Mouse (Mus musculus) hindbrain, embryonic 15.5 days (tissue): ENCODE data around the gene Cxcr5. TPM values are rescaled to one million over a fixed set of nuclear protein-coding genes. Genes with fewer than 3 reads are reported as not detected.

Source experiments
- ATAC-seq: fragments of 200-750 bp; cut with Nextera tagmentation; 2 replicates; pipeline ENCODE4 v1.8.0; 2017; ENCODE audit warnings: low read depth, moderate number of reproducible peaks, moderate TSS enrichment; ENCODE audit not compliant: low FRiP score
- H3K27ac ChIP-seq: fragments of 300-500 bp; sonication (generic); replicated peaks from 2 replicates; pipeline ENCODE4 v1.5.1; 2015; ENCODE audit warnings: mild to moderate bottlenecking, inconsistent platforms
- H3K27me3 ChIP-seq: fragments of 300-500 bp; sonication (generic); 2 replicates; pipeline ENCODE4 v1.6.1; 2015; ENCODE audit warnings: control low read depth, inconsistent platforms
- H3K36me3 ChIP-seq: fragments of 300-500 bp; sonication (generic); 2 replicates; pipeline ENCODE4 v1.6.1; 2015; ENCODE audit warnings: control low read depth, inconsistent platforms
- H3K4me1 ChIP-seq: fragments of 300-500 bp; sonication (generic); replicated peaks from 2 replicates; pipeline ENCODE4 v1.6.1; 2015; ENCODE audit warnings: control low read depth, inconsistent platforms
- H3K4me2 ChIP-seq: fragments of 300-500 bp; sonication (generic); 2 replicates; pipeline ENCODE4 v1.6.1; 2015; ENCODE audit warnings: moderate library complexity, mild to moderate bottlenecking, inconsistent platforms
- H3K4me3 ChIP-seq: fragments of 300-500 bp; sonication (generic); 2 replicates; pipeline ENCODE4 v1.5.1; 2015; ENCODE audit warnings: mild to moderate bottlenecking, inconsistent platforms
- H3K9ac ChIP-seq: fragments of 300-500 bp; sonication (generic); 2 replicates; pipeline ENCODE4 v1.6.1; 2015; ENCODE audit warnings: inconsistent platforms
- H3K9me3 ChIP-seq: fragments of 300-500 bp; sonication (generic); 2 replicates; pipeline ENCODE4 v1.6.1; 2016; ENCODE audit warnings: control low read depth, inconsistent platforms
- WGBS: fragments of 180-500 bp; shearing (Covaris S2); methylation state at CpG from one replicate; pipeline ENCODE4 v1.1.7; 2015; 5-methylcytosine and 5-hydroxymethylcytosine counted together
- polyA plus RNA-seq: library from polyadenylated mRNA; unstranded; fragments of >200 nt; fragmentation: Nextera tagmentation; extraction: Ambion mirVana; gene quantifications from 2 replicates; pipeline ENCODE4 v1.2.1, GENCODE M21; 2015

Cxcr5 gene
- polyA plus RNA-seq, 1 experiment from 2014 or later, result not detected

GRCm38 (mm10) chr9:44494863-44495809 lies 66.5 kb downstream of the Cxcr5 start:
- Histone ChIP-seq H3K4me1 (peaks cover 88% of the 10 kb centered on the region), H3K36me3 (no peaks in the 10 kb centered on the region), H3K9ac (no peak overlapping the region; the same call in 1 of the 2 replicates), H3K27me3 (no peaks in the 10 kb centered on the region), H3K4me3 (no peak overlapping the region), H3K27ac (peak overlapping the region; percentile 70), H3K9me3 (no peaks in the 10 kb centered on the region), H3K4me2 (peak overlapping the region; percentile 25; the same call in 1 of the 2 replicates)
- ATAC-seq, result no peak
- 48% methylated on average over 9 of the region's 9 CpGs for WGBS

- ATAC-seq, result no peak
- no peaks in the 10 kb centered on the region for H3K27me3 ChIP-seq
- H3K4me2 ChIP-seq, result peak overlapping the region; percentile 25; the same call in 1 of the 2 replicates
- H3K9ac ChIP-seq, result no peak overlapping the region; the same call in 1 of the 2 replicates
- H3K4me1 ChIP-seq, result peaks cover 88% of the 10 kb centered on the region
- H3K36me3 ChIP-seq, result no peaks in the 10 kb centered on the region
- no peak overlapping the region for H3K4me3 ChIP-seq
- peak overlapping the region; percentile 70 for H3K27ac ChIP-seq
- H3K9me3 ChIP-seq, result no peaks in the 10 kb centered on the region
- WGBS, result 17% methylated on average over 11 of the region's 11 CpGs
Measured at GRCm38 (mm10) chr9:44494261-44494862, 67.3 kb downstream of the Cxcr5 start.

- WGBS, result 67% methylated on average over 17 of the region's 17 CpGs
- Histone ChIP-seq H3K27ac (no peak overlapping the region), H3K9ac (no peak overlapping the region)
Measured at GRCm38 (mm10) chr9:44492631-44493461, 68.8 kb downstream of the Cxcr5 start.

GRCm38 (mm10) chr9:44491351-44491750 lies 70.3 kb downstream of the Cxcr5 start:
- no peak overlapping the region for H3K9ac ChIP-seq
- no peaks in the 10 kb centered on the region for H3K9me3 ChIP-seq
- H3K36me3 ChIP-seq, result no peaks in the 10 kb centered on the region
- peak overlapping the region; percentile 66; the same call in 1 of the 2 replicates for H3K27ac ChIP-seq
- no peak for ATAC-seq
- 76% methylated on average over 10 of the region's 10 CpGs for WGBS
- no peak overlapping the region for H3K4me2 ChIP-seq
- no peak overlapping the region for H3K4me3 ChIP-seq
- peaks cover 88% of the 10 kb centered on the region for H3K4me1 ChIP-seq
- no peaks in the 10 kb centered on the region for H3K27me3 ChIP-seq

More at GRCm38 (mm10) chr9:44492631-44493461, 68.8 kb downstream of the Cxcr5 start:
- Histone ChIP-seq H3K9me3 (no peaks in the 10 kb centered on the region), H3K4me1 (peaks cover 88% of the 10 kb centered on the region), H3K4me2 (0 out of 2 replicates have a peak overlapping the region, but pooled peaks have one; percentile 6), H3K4me3 (no peak overlapping the region), H3K27me3 (no peaks in the 10 kb centered on the region), H3K36me3 (no peaks in the 10 kb centered on the region)
- no peak for ATAC-seq

- peak overlapping the region; percentile 66 for H3K27ac ChIP-seq
- H3K4me2 ChIP-seq, result peak overlapping the region; percentile 81
- no peak for ATAC-seq
- peak overlapping the region; percentile 17; the same call in 1 of the 2 replicates for H3K4me3 ChIP-seq
- H3K9ac ChIP-seq, result no peak overlapping the region
- H3K4me1 ChIP-seq, result peaks cover 94% of the 10 kb centered on the region
- no peaks in the 10 kb centered on the region for H3K27me3 ChIP-seq
- H3K36me3 ChIP-seq, result no peaks in the 10 kb centered on the region
- H3K9me3 ChIP-seq, result no peaks in the 10 kb centered on the region
- WGBS, result 19% methylated on average over 17 of the region's 17 CpGs
Measured at GRCm38 (mm10) chr9:44490086-44490967, 71.3 kb downstream of the Cxcr5 start.

GRCm38 (mm10) chr9:44489651-44490085 lies 72.0 kb downstream of the Cxcr5 start:
- H3K4me3 ChIP-seq, result peak overlapping the region; percentile 17
- peak overlapping the region; percentile 66 for H3K27ac ChIP-seq
- peak overlapping the region; percentile 81 for H3K4me2 ChIP-seq
- H3K36me3 ChIP-seq, result no peaks in the 10 kb centered on the region
- no peak overlapping the region for H3K9ac ChIP-seq
- H3K9me3 ChIP-seq, result no peaks in the 10 kb centered on the region
- 0 out of 2 replicates have a peak, but pooled peaks have one; percentile 7 for ATAC-seq
- 5% methylated on average over 17 of the region's 17 CpGs for WGBS
- peaks cover 94% of the 10 kb centered on the region for H3K4me1 ChIP-seq
- H3K27me3 ChIP-seq, result no peaks in the 10 kb centered on the region

- no peaks in the 10 kb centered on the region for H3K9me3 ChIP-seq
- 8% methylated on average over 5 of the region's 5 CpGs for WGBS
- peak overlapping the region; percentile 81 for H3K4me2 ChIP-seq
- H3K36me3 ChIP-seq, result no peaks in the 10 kb centered on the region
- peak; percentile 28; the same call in 1 of the 2 replicates for ATAC-seq
- H3K27ac ChIP-seq, result peak overlapping the region; percentile 66
- H3K9ac ChIP-seq, result no peak overlapping the region
- peak overlapping the region; percentile 17; the same call in 1 of the 2 replicates for H3K4me3 ChIP-seq
- peaks cover 94% of the 10 kb centered on the region for H3K4me1 ChIP-seq
- no peaks in the 10 kb centered on the region for H3K27me3 ChIP-seq
Measured at GRCm38 (mm10) chr9:44488855-44489381, 72.8 kb downstream of the Cxcr5 start.

- peak overlapping the region; percentile 66 for H3K27ac ChIP-seq
- 17% methylated on average over 8 of the region's 8 CpGs for WGBS
- H3K27me3 ChIP-seq, result no peaks in the 10 kb centered on the region
- 0 out of 2 replicates have a peak, but pooled peaks have one; percentile 2 for ATAC-seq
- no peaks in the 10 kb centered on the region for H3K36me3 ChIP-seq
- peaks cover 91% of the 10 kb centered on the region for H3K4me1 ChIP-seq
- H3K4me2 ChIP-seq, result peak overlapping the region; percentile 81
- H3K9ac ChIP-seq, result no peak overlapping the region
- H3K4me3 ChIP-seq, result 0 out of 2 replicates have a peak overlapping the region, but pooled peaks have one; percentile 1
- no peaks in the 10 kb centered on the region for H3K9me3 ChIP-seq
Measured at GRCm38 (mm10) chr9:44488416-44488815, 73.3 kb downstream of the Cxcr5 start.

- peaks cover 82% of the 10 kb centered on the region for H3K4me1 ChIP-seq
- no peaks in the 10 kb centered on the region for H3K27me3 ChIP-seq
- H3K4me3 ChIP-seq, result peak overlapping the region; percentile 97
- 0 out of 2 replicates have a peak overlapping the region, but pooled peaks have one; percentile 14 for H3K9ac ChIP-seq
- peak overlapping the region; percentile 66 for H3K27ac ChIP-seq
- no peaks in the 10 kb centered on the region for H3K36me3 ChIP-seq
- no peak for ATAC-seq
- WGBS, result 16% methylated on average over 7 of the region's 7 CpGs
- no peaks in the 10 kb centered on the region for H3K9me3 ChIP-seq
- peak overlapping the region; percentile 81 for H3K4me2 ChIP-seq
Measured at GRCm38 (mm10) chr9:44487441-44487840, 74.2 kb downstream of the Cxcr5 start.

GRCm38 (mm10) chr9:44486741-44487421 lies 74.8 kb downstream of the Cxcr5 start:
- no peak for ATAC-seq
- Histone ChIP-seq H3K9me3 (no peaks in the 10 kb centered on the region), H3K4me3 (peak overlapping the region; percentile 97), H3K4me1 (peaks cover 86% of the 10 kb centered on the region), H3K27ac (peak overlapping the region; percentile 66), H3K9ac (peak overlapping the region; percentile 8; the same call in 1 of the 2 replicates), H3K4me2 (peak overlapping the region; percentile 81), H3K27me3 (no peaks in the 10 kb centered on the region), H3K36me3 (no peaks in the 10 kb centered on the region)
- 21% methylated on average over 15 of the region's 15 CpGs for WGBS
